Mouse (Mus musculus) large intestine, adult 2 months (tissue): ENCODE data around the gene Phf24. TPM values are rescaled to one million over a fixed set of nuclear protein-coding genes. Genes with fewer than 3 reads are reported as not detected.

Source experiments
- DNase-seq: peaks from one replicate; pipeline ENCODE4 v3.0.0-alpha.2; 2012; ENCODE audit warnings: low read depth, low spot score
- WGBS: fragments of 180-500 bp; shearing (Covaris S2); methylation state at CpG from one replicate; pipeline ENCODE4 v1.1.7; 2018; 5-methylcytosine and 5-hydroxymethylcytosine counted together
- polyA plus RNA-seq: library from polyadenylated mRNA; depleted of rRNA; stranded (reverse); fragments of >200 nt; gene quantifications from 2 replicates; pipeline ENCODE4 v1.2.3, GENCODE M21; 2012

Gene Phf24
- polyA plus RNA-seq, 1 experiment, result 0.83 TPM

DNA sequence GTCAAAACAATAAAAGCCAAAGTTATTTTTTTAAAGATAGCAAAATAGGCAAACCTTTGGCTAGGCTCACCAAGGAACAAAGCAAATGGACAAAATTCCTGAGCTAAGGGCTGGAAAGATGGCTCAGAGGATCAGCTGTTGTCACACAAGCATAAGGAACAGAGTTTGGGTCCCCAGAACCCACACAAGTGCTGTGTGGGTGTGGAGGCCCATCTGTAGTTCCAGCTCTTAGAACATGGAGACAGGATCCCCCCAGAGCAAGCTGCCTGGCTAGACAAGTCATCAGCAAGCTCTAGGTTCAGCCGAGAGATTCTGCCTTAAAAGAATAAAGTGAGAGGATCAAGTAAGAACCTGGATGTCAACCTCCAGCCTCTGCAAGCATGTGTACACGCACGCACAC, 11.9 kb upstream of the Phf24 start:
- DNase-seq, result no peak
- 91% methylated on average over 3 of the region's 3 CpGs for WGBS

- 86% methylated on average over 6 of the region's 6 CpGs for WGBS
- DNase-seq, result no peak
Observed at GRCm38 (mm10) chr4:42904966-42905365, 11.5 kb upstream of the Phf24 start.

DNA sequence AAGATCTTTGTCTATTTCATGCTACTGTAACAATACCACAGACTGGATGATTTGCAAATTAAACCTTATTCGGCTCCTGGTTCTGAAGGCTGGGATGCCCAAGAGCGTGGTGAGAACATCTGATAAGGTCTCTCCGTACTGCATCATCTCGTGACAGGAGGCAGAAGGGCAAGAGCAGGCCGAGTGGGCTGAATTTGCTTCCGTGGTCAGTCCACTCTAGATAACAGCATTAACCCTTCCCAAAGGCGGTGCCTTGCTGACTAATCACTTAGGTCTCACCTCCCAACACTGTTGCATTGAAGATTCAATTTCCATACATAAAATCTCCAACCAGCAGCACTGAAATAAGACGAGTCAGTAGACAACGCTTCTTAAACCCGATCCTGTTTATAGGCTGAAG, 3.1 kb upstream of the Phf24 start:
- 40% methylated on average over 10 of the region's 10 CpGs for WGBS
- DNase-seq, result no peak

GRCm38 (mm10) chr4:42915311-42915710, 1.1 kb upstream of the Phf24 start:
- DNase-seq, result no peak
- WGBS, result 83% methylated on average over 12 of the region's 12 CpGs

DNA sequence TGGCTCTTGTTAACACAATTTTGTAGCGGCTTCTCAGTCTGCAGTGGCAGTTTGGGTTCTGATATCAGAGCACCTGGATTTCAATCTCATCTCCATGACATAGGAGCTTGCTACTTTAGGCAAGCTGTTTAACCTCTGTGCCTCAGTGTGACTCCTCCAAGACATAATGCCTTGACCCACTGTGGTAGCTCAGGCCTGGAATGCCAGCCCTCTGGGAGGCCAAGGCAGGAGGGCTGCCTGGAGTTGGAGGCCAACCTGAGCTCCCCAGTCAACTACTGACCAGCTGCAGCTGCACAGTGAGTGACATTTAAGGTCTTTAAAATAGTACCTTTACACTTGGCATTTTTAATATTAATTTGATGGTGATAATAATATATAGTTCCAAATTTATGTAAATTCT, 494 bp upstream of the Phf24 start:
- DNase-seq, result no peak
- 93% methylated on average over 1 of the region's 1 CpGs for WGBS

- DNase-seq, result no peak
- WGBS, result 4% methylated on average over 26 of the region's 26 CpGs
Observed at GRCm38 (mm10) chr4:42917402-42917774, 928 bp downstream of the Phf24 start.

DNA sequence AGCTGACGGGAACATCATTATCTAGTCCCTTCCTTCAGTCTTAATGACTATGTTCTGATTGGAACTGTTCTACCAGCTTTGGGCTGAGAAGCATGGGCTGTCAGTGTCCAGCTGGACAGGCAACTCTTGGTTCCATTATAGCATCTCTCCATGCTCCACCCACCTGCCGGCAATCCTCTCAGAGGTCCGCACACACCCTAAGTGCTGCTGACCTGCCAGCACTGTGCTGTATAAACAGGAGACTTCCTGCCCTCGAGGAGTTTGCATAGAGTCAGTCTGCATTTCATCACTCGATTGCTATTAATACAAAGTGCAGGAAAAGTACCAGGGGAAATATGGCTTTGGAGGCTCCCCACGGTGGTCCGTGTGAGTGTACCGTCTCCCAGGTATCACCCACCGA, 4.3 kb downstream of the Phf24 start:
- no peak for DNase-seq
- 44% methylated on average over 9 of the region's 9 CpGs for WGBS

- 78% methylated on average over 2 of the region's 2 CpGs for WGBS
- no peak for DNase-seq
Observed at GRCm38 (mm10) chr4:42921536-42921935, 5.1 kb downstream of the Phf24 start.

DNA sequence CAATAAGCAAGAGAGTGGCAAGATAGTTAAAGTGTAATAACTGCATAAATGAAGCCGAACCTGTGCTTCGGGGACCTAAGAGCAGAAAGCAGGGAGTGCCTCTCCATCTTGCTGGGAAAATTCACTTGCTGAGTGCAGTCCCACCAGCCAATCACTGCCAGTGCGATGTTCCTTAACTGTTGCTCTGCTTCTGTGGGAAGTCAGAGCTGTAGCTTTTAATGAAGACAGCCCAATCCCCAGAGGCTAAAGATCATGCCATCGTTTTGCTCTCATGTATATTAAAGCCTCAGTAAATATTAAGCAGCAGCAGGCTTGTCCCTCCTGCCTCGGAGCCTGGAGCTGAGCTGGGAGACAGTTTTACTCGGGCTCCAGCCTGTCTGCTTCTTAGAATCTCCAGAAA, 5.6 kb downstream of the Phf24 start:
- DNase-seq, result no peak

GRCm38 (mm10) chr4:42922461-42922860, 6.0 kb downstream of the Phf24 start:
- 78% methylated on average over 8 of the region's 8 CpGs for WGBS

More for the DNA sequence above, 5.6 kb downstream of the Phf24 start:
- 51% methylated on average over 6 of the region's 6 CpGs for WGBS

DNA sequence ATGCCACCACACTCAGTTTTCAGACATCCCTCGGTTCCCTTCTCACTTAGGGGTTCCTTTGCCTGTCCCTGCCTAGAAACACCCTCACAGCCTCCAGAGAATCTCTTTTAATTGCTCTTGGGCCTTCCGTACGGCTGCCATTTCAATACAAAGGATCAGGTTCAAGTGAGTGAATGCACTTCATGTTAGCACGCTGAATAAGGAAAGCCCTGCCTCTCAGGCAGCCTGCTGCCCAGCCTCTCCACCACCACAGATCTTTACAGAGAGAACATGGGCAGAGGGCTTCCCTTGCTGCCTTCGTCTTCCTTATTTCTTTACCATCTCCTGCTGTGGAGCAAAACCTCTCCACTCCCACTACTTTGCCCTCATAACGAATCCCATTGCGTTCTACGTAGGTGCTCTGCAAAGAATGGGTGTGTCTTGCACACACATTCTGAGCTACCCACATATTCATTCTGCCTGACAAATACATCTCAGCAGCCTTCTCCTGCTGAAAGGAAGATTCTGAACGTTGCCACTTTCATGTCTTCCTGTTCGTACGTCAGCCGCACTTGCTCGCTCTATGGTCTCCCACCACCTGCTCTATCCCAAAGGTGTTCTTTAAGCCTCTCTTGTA, 7.7 kb downstream of the Phf24 start:
- WGBS, result 75% methylated on average over 13 of the region's 13 CpGs
- no peak for DNase-seq

More at GRCm38 (mm10) chr4:42922461-42922860, 6.0 kb downstream of the Phf24 start:
- no peak for DNase-seq

DNA sequence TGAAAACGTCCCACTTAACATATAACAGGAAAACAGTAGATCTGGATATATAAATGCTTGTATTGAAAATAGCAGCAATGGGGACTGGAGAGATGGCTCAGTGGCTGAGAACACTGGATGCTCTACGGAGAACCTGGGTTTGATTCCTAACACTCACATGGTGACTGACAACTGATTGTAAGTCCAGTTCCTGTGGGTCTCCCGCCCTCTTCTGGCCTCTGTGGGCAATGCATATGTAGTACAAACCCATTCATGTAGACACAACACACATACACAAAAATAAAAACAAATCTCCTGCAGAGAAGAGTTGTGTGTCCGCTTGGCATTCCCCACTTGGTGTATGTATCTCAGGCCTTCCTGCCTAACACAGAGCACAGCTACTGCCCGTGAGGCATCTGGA, 11.7 kb downstream of the Phf24 start:
- WGBS, result 83% methylated on average over 5 of the region's 5 CpGs
- DNase-seq, result no peak

- no peak for DNase-seq
- WGBS, result 93% methylated on average over 9 of the region's 9 CpGs
Observed at GRCm38 (mm10) chr4:42928952-42929351, 12.5 kb downstream of the Phf24 start.

DNA sequence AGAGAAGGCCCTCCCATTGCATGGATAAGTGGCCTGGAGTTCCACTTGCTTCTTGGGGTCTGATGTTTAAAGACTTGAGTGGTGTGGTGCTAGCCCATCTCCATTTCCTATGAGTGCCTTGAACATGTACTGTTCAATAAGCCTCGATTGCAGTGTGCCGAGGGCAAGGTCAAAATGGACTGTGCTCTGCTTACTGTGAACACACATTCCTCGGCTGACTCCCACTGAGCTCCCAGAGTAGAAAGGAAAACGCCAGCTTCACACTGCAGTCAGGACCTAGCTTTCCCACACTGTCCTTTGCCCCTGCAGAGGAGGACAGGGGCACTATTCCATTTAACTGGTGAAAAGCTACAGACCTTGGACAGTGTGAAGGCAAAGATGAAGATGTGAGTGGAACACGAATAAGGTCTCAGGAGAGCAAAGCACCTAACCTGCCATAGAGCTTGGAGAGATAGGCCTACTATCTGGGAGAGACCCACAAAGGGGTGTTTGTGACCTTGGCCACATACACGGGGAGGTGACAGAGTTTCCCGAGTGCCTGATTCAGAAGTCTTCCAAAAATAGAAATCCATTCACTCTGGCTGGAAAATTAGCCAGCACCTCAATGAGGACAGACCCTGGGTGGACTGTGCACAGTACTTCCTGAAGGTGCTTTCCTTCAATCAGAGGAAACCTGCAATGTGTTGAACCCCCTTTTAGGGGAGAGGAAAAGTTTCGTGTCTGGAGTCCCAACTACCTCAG, 15.9 kb downstream of the Phf24 start:
- no peak for DNase-seq
- 63% methylated on average over 8 of the region's 8 CpGs for WGBS

DNA sequence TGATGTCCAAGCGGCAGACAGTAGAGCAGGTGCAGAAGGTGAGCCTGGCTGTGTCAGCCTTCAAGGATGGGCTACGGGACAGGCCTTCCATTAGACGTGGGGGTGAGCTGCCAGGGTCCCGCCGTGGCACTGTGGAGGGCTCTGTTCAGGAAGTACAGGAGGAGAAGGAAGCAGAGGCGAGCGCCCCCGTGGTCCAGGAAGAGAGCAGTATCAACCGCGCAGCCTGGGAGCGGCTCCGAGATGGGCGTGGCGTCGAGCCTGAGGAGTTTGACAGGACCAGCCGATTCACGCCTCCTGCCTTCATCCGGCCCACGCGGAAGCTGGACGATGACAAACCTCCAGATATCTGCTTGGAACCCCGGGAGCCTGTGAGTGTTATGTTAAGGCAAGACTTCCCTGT, 17.2 kb downstream of the Phf24 start:
- WGBS, result 3% methylated on average over 22 of the region's 22 CpGs
- DNase-seq, result no peak

- 79% methylated on average over 7 of the region's 7 CpGs for WGBS
- DNase-seq, result no peak
Observed at GRCm38 (mm10) chr4:42941396-42941795, 24.9 kb downstream of the Phf24 start.

GRCm38 (mm10) chr4:42943341-42943740, 26.9 kb downstream of the Phf24 start:
- DNase-seq, result no peak
- 71% methylated on average over 5 of the region's 5 CpGs for WGBS

DNA sequence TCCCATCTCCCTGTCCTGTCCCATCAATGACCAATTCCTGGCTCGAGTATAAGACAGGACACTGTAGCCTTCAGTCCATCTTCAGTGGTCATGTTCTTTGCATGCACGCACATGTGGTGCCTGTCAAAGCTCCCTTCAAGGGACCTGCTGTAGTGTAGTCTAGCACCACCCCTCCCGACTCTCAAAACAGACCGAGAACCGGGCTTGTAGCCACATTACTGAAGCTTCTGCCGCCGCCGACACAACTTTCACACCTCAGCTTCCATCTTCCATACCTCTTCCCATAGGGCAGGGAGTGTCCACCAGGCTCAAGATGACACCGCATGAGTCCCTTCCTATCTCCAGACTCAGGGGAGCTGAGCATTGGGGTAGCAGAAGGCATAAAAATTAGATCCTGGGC, 27.7 kb downstream of the Phf24 start:
- DNase-seq, result no peak
- WGBS, result 80% methylated on average over 9 of the region's 9 CpGs

DNA sequence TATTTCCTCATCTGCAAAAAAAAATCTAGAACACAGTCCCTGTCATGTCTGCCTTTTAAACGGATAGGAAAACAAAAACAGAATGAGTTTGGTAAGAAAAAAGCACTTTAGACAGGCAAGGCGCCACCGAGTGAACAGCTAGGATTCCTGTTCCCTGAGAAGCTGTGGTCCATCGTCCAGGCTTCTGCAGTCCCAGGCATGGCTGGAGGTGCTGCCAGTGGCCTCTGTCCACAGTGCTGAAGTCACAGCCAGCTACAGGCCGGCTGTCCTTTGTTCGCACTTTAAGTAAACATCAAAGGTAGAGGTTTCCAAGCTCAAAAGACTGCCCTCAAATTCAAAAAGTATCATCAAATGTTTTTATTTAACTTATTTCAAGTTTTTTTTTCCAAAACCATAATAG, 28.6 kb downstream of the Phf24 start:
- WGBS, result 5% methylated on average over 6 of the region's 6 CpGs
- no peak for DNase-seq

- 89% methylated on average over 3 of the region's 3 CpGs for WGBS
- DNase-seq, result no peak
Observed at GRCm38 (mm10) chr4:42945445-42945844, 29.0 kb downstream of the Phf24 start.

- 7% methylated on average over 5 of the region's 5 CpGs for WGBS
- no peak for DNase-seq
Observed at GRCm38 (mm10) chr4:42945952-42946351, 29.5 kb downstream of the Phf24 start.
